Mouse (Mus musculus): ENCODE results near the gene Dscaml1.

Gene Dscaml1

GRCm38 (mm10) chr9:45555036-45555826 lies 128.8 kb downstream of the Dscaml1 start:
- ATAC-seq (ENCODE audit: insufficient number of reproducible peaks, low FRiP score, low TSS enrichment), result no peak

- no peak for ATAC-seq (ENCODE audit: insufficient number of reproducible peaks, low FRiP score, low TSS enrichment)
Measured at GRCm38 (mm10) chr9:45556882-45557281, 130.5 kb downstream of the Dscaml1 start.

- no peak for ATAC-seq (ENCODE audit: insufficient number of reproducible peaks, low FRiP score, low TSS enrichment)
Measured at GRCm38 (mm10) chr9:45560987-45561386, 134.6 kb downstream of the Dscaml1 start.

GRCm38 (mm10) chr9:45566843-45567578 lies 140.6 kb downstream of the Dscaml1 start:
- no peak for ATAC-seq (ENCODE audit: insufficient number of reproducible peaks, low FRiP score, low TSS enrichment)

DNA sequence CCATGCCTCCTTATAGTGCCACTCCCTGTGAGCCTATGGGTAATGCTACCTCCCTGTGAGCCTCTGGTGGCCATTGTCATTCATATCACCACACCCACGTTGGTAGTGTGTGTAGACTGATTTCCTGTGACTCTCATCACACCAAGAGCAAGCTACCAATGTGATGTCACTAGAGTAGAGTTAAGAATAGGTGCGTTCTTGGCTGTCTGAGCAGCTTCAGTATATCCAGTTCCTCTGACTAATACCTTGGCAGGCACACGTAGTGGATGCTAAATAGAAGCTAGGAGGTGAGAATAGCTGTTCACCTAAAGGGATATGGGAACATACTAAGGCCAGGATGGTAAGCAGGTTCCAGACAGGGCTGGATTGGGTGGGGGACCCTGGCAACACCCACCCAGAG lies 143.3 kb downstream of the Dscaml1 start:
- no peak for ATAC-seq (ENCODE audit: insufficient number of reproducible peaks, low FRiP score, low TSS enrichment)

DNA sequence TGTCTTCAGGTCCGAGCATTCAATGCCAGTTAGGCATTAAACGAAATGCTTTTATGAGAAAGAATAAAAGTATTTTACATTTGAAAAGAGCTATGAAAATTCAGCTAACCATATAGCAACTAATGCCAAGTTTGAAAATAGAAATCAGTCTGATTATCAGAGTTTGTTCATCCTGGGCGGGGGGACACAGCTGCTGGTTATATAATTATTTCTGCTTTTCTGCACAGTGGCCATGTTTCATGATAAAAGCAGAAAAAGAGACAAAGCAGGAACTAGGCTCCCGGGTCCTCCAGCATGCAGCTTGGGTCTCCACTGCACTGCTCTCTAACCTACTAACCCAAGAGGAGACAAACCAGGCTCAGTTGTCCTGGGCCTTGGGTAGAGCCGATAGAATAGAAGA lies 143.9 kb downstream of the Dscaml1 start:
- ATAC-seq (ENCODE audit: insufficient number of reproducible peaks, low FRiP score, low TSS enrichment), result no peak

- ATAC-seq (ENCODE audit: insufficient number of reproducible peaks, low FRiP score, low TSS enrichment), result no peak
Measured at GRCm38 (mm10) chr9:45572787-45573492, 146.5 kb downstream of the Dscaml1 start.

GRCm38 (mm10) chr9:45573493-45573815 lies 147.0 kb downstream of the Dscaml1 start:
- no peak for ATAC-seq (ENCODE audit: insufficient number of reproducible peaks, low FRiP score, low TSS enrichment)

DNA sequence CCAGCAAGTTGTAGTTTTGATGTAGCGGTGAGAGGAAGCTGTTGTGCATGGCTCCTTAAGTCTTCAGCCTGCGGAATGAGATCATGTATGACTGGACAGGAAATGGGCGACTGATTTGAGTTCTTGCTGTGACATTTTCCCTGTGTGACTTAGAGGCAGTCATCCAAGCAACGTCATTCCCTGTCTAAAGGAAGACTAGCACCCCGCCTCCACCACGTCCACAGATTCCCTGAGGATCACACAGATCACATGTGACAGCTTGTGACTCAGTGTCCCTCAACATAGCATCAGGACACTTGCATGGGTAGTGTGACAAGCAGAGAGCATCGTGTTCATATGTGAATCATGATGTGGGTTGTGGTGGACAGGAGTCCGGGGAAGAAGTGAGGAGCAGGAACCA lies 147.6 kb downstream of the Dscaml1 start:
- ATAC-seq (ENCODE audit: insufficient number of reproducible peaks, low FRiP score, low TSS enrichment), result no peak

DNA sequence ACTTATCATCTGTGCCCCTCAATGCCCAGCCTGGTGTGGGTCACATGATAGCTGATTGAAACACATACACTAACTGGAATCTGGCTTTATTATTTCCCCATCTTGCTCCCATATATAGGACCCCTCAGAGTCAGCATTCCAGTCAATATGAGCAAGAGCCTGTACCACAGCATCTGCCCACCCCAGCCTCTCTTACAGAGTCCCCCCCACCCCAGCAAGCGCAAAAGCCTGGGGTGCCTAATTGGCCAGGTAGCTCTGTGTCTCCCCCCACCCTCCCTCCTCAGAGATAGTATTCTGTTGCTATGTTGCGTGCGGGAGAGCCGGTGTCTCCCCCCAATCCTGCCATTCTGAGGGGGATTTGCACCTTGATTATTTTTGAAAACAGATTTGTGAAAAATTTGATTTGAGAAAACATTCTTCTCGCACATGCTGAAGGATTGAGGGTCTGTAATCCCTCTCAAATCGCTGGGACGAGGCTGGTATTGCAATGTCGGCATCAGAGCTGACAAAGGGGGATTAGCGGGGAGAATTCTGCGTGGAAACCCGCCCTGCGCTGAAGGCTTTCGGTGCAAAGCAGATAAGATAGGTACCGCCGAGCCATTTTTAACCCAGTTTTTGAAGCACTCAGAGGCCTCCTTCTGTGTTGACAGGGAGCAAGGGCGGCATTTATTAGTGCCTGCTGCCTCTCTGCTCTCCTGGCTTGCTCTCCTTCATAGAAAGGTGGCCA lies 153.8 kb downstream of the Dscaml1 start:
- no peak for ATAC-seq (ENCODE audit: insufficient number of reproducible peaks, low FRiP score, low TSS enrichment)

DNA sequence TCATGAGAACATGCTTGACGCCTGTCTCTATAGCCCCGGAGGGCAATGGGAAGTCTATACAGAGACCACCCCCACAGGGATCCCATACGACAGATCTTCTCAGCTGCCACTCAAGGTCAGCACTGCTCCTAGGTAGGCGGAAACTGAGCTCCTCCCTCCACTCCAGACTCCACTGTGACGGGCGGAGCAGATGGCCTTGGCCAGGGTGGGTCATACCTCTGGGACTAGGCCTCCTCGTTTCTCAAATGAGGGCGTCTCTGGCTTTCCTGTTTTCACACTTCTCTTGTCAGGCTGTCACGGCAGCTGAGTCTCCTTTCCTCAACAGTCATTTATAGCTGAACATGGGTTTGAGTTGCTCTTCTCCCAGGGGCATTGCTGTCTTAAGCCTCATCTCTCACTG lies 160.0 kb downstream of the Dscaml1 start:
- ATAC-seq (ENCODE audit: insufficient number of reproducible peaks, low FRiP score, low TSS enrichment), result no peak

DNA sequence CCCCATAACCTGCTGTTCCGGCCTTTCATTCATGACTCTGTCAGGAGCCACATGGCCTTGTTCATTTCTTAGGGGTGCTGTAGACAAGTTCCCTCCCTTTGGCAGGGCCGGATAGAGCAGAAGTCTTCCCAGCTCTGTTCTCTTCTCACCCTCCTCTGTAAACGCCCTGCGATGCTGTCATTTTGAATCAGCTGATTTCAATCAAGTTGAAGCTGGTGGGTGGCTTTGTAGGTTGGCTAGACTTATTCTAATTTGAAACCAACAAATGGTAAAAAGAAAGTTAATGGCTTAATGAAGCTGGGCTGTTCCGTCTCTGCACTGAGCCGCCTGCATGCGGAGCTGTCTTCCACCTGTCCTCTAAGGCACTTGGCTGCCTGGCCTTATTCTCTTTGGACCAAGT lies 161.3 kb downstream of the Dscaml1 start:
- ATAC-seq (ENCODE audit: insufficient number of reproducible peaks, low FRiP score, low TSS enrichment), result no peak

- ATAC-seq (ENCODE audit: insufficient number of reproducible peaks, low FRiP score, low TSS enrichment), result no peak
Measured at GRCm38 (mm10) chr9:45589867-45590266, 163.4 kb downstream of the Dscaml1 start.

DNA sequence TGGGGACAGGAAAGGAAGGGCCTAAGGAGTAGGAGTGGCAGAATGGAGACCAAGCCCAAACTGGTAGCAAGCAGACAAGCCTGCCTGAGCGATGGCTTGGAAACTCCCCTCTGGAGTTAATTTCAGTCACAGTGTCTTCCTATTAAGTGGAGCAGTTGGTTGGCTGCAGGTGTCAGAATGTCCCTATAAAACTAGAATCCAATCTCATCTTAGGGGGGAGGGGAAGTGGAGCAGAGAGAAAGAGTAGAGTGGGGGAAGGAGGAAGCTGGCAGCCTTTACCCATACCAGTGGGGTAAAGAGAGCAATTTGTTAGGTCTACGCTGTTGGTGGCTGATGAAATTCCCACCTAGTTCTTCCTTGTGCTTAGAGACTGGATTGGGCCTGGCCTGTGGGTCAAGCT lies 164.6 kb downstream of the Dscaml1 start:
- ATAC-seq (ENCODE audit: insufficient number of reproducible peaks, low FRiP score, low TSS enrichment), result no peak

- peak; percentile 94 for ATAC-seq (ENCODE audit: insufficient number of reproducible peaks, low FRiP score, low TSS enrichment)
Measured at GRCm38 (mm10) chr9:45592374-45592773, 165.9 kb downstream of the Dscaml1 start.

DNA sequence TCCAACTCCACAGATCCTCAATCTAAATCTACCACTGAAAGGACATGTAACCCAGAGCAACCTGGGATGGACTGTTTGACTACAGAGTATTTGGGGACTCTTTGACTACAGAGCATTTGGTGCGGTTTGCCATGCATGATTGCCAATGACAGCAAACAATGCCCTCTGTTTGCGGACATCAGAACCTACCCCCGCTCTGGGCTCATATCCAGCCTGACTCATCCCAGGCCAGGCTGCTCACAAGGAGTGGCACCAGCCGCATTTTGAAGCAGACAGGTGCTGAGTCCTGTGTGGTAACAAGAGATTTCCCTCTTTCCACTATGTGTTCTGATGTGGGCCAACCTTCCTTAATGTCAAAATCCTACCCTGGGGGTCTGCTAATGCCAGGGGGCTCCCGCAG lies 171.7 kb downstream of the Dscaml1 start:
- peak; percentile 71; the same call in 1 of the 2 replicates for ATAC-seq (ENCODE audit: insufficient number of reproducible peaks, low FRiP score, low TSS enrichment)

GRCm38 (mm10) chr9:45599377-45599776 lies 172.9 kb downstream of the Dscaml1 start:
- ATAC-seq (ENCODE audit: insufficient number of reproducible peaks, low FRiP score, low TSS enrichment), result no peak

- peak; percentile 81 for ATAC-seq (ENCODE audit: insufficient number of reproducible peaks, low FRiP score, low TSS enrichment)
Measured at GRCm38 (mm10) chr9:45607337-45607736, 180.9 kb downstream of the Dscaml1 start.

- ATAC-seq (ENCODE audit: insufficient number of reproducible peaks, low FRiP score, low TSS enrichment), result no peak
Measured at GRCm38 (mm10) chr9:45608097-45609031, 181.9 kb downstream of the Dscaml1 start.
